Mouse (Mus musculus) limb, embryonic 11.5 days (tissue): ENCODE results near the gene Hebp2. TPM values are rescaled to one million over a fixed set of nuclear protein-coding genes. Genes with fewer than 3 reads are reported as not detected.

Experiments used
- ATAC-seq: fragments of 200-750 bp; cut with Nextera tagmentation; 2 replicates; pipeline ENCODE4 v1.8.0; 2017; ENCODE audit warnings: low read depth; ENCODE audit not compliant: insufficient number of reproducible peaks, low FRiP score, low TSS enrichment
- DNase-seq: peaks from one replicate; pipeline ENCODE4 v3.0.0-alpha.2; 2015; ENCODE audit warnings: low spot score
- H3K27ac ChIP-seq: fragments of 300-500 bp; sonication (generic); replicated peaks from 2 replicates; pipeline ENCODE4 v1.5.1; 2014; ENCODE audit warnings: low read depth, mild to moderate bottlenecking, low read length
- H3K27me3 ChIP-seq: fragments of 300-500 bp; sonication (generic); 2 replicates; pipeline ENCODE4 v1.6.1; 2014; ENCODE audit warnings: mild to moderate bottlenecking, low read length, mixed read lengths; ENCODE audit not compliant: control insufficient read depth, insufficient read depth
- H3K36me3 ChIP-seq: fragments of 300-500 bp; sonication (generic); 2 replicates; pipeline ENCODE4 v1.6.1; 2014; ENCODE audit warnings: mild to moderate bottlenecking, low read length, moderate library complexity, mixed read lengths; ENCODE audit not compliant: control insufficient read depth, insufficient read depth
- H3K4me1 ChIP-seq: fragments of 300-500 bp; sonication (generic); 2 replicates; pipeline ENCODE4 v1.6.1; 2014; ENCODE audit warnings: low read length, mixed read lengths; ENCODE audit not compliant: control insufficient read depth, insufficient read depth
- H3K4me2 ChIP-seq: fragments of 300-500 bp; sonication (generic); 2 replicates; pipeline ENCODE4 v1.6.1; 2014; ENCODE audit warnings: low read depth, mild to moderate bottlenecking, moderate library complexity; ENCODE audit not compliant: severe bottlenecking
- H3K4me3 ChIP-seq: fragments of 300-500 bp; sonication (generic); 2 replicates; pipeline ENCODE4 v1.5.1; 2014; ENCODE audit warnings: low read depth, low read length
- H3K9ac ChIP-seq: fragments of 300-500 bp; sonication (generic); 2 replicates; pipeline ENCODE4 v1.6.1; 2014; ENCODE audit warnings: mild to moderate bottlenecking, low read length
- H3K9me3 ChIP-seq: fragments of 300-500 bp; sonication (generic); 2 replicates; pipeline ENCODE4 v1.6.1; 2016; ENCODE audit warnings: low read length; ENCODE audit not compliant: control insufficient read depth
- WGBS: fragments of 180-500 bp; shearing (Covaris S2); extraction: QIAGEN DNeasy Blood & Tissue Kit; methylation state at CpG from one replicate; pipeline ENCODE4 v1.1.7; 2014; 5-methylcytosine and 5-hydroxymethylcytosine counted together
- polyA plus RNA-seq: library from polyadenylated mRNA; unstranded; fragments of >200 nt; fragmentation: Nextera tagmentation; extraction: Ambion mirVana; gene quantifications from 2 replicates; pipeline ENCODE4 v1.2.1, GENCODE M21; 2014

The Hebp2 gene
- polyA plus RNA-seq, 1 experiment from 2014 or later: 19.7 TPM

DNA sequence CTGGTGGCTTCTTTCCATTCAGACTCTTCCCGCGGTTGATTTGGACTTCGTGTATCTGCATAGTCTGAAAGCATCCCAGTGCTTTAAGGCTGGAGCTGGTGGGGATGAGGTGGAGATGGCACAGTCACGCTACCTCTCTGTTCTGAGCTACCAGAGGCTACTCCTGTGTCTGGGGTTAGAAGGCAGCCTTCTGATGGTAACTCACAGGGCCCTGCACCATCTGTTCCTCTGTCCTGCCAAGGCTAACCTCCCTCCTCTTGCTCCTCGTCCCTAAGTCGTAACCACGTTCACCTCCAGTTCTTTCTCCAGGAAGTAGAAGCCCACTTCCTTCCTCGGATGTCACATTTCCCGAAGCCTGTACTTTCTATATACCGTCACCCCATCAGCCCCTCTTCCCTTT, 55.9 kb downstream of the Hebp2 start:
- DNase-seq (no peak), ATAC-seq (no peak)
- Histone ChIP-seq H3K4me1 (no peaks in the 10 kb centered on the region), H3K4me2 (no peak overlapping the region), H3K9ac (no peak overlapping the region), H3K27ac (no peak overlapping the region), H3K27me3 (no peaks in the 10 kb centered on the region), H3K9me3 (no peaks in the 10 kb centered on the region), H3K36me3 (no peaks in the 10 kb centered on the region), H3K4me3 (no peak overlapping the region)
- 89% methylated on average over 10 of the region's 10 CpGs for WGBS

Other genes starting within 250 kb of the Hebp2 start
- gene Nhsl1, start 227.1 kb downstream of the Hebp2 start, polyA plus RNA-seq: 8.6 and 9.9 TPM in 2 replicates
- gene Arfgef3, start 197.9 kb upstream of the Hebp2 start, polyA plus RNA-seq: 0.14 and 0.15 TPM in 2 replicates
- gene Gm4922, start 240.7 kb upstream of the Hebp2 start, polyA plus RNA-seq: not detected in 2 replicates